ENCODE assay signal across 13 mouse cellular contexts in genomic region chr16:85041153-85041959, GRCm38 (mm10).
DNase-seq lines count a peak whose midpoint lies in the region; ATAC-seq and TF ChIP-seq lines count a peak whose summit lies in the region.
"Had no signal": no experiment of that assay in that cellular context is flagged by ENCODE, and none has a peak within 500 bp of the region (broad histone marks: within the 10 kb centered on the region; RNA-seq: fewer than 3 reads in every experiment).

No protein-coding gene starts in this region.

- peak overlapping the region; percentile 12; the same call in 1 of the 2 replicates for H3K27ac ChIP-seq in forebrain, embryonic 10.5 days
- no peak overlapping the region for H3K27ac ChIP-seq in forebrain, embryonic 16.5 days (ENCODE audit: low read length)
- no peak overlapping the region for H3K27ac ChIP-seq in intestine, postnatal 0 days (ENCODE audit: low read depth, low read length)
- no peak overlapping the region for H3K27ac ChIP-seq in intestine, embryonic 15.5 days
- H3K27ac ChIP-seq: hindbrain, postnatal 0 days; limb, embryonic 15.5 days had no signal

- no peak overlapping the region for H3K9ac ChIP-seq in forebrain, embryonic 16.5 days (replicated peaks; ENCODE audit: low read depth, low read length)
- H3K9ac ChIP-seq in intestine, postnatal 0 days (ENCODE audit: low read depth, low read length) = no peak overlapping the region
- no peak overlapping the region for H3K9ac ChIP-seq in intestine, embryonic 15.5 days
- H3K9ac ChIP-seq: limb, embryonic 15.5 days had no signal

- DNase-seq in forebrain, embryonic 10.5 days (ENCODE audit: extremely low spot score, low spot score) = no peak
- peak; percentile 42 for DNase-seq in MN1 (ENCODE audit: low spot score)
- peak; percentile 61 for DNase-seq in forelimb bud, embryonic 11.5 days (ENCODE audit: low read depth, low spot score)
- no peak for DNase-seq in testis, postnatal 10 days (ENCODE audit: low spot score)
- no peak for DNase-seq in right cerebral cortex, postnatal 10 days (ENCODE audit: low spot score in 2 of 2)
- DNase-seq: adrenal gland, postnatal 36 days; kidney, postnatal 25 days; layer of hippocampus, postnatal 36 days had no signal

- ATAC-seq in forebrain, embryonic 16.5 days = no peak
- peak; percentile 49; the same call in 1 of the 2 replicates for ATAC-seq in intestine, postnatal 0 days
- no peak for ATAC-seq in intestine, embryonic 15.5 days
- ATAC-seq: hindbrain, postnatal 0 days had no signal

- 31% methylated on average over 3 of the region's 3 CpGs for WGBS in forebrain, embryonic 10.5 days
- WGBS in forebrain, embryonic 16.5 days = 26% methylated on average over 3 of the region's 3 CpGs
- 55% methylated on average over 3 of the region's 3 CpGs for WGBS in intestine, postnatal 0 days
- 57% methylated on average over 3 of the region's 3 CpGs for WGBS in intestine, embryonic 15.5 days

- H3K4me1 ChIP-seq in forebrain, embryonic 10.5 days = peaks cover 18% of the 10 kb centered on the region
- no peaks in the 10 kb centered on the region; the same call in 1 of the 2 replicates for H3K4me1 ChIP-seq in forebrain, embryonic 16.5 days (replicated peaks; ENCODE audit: control insufficient read depth, insufficient read depth, low read length)
- H3K4me1 ChIP-seq in intestine, postnatal 0 days (replicated peaks; ENCODE audit: control insufficient read depth, insufficient read depth, low read length) = no peaks in the 10 kb centered on the region
- H3K4me1 ChIP-seq in intestine, embryonic 15.5 days (replicated peaks) = no peaks in the 10 kb centered on the region

- TF ChIP-seq CTCF in intestine, postnatal 0 days (IDR thresholded peaks at IDR 0.05; ENCODE audit: low read depth) = no peak

- H3K4me2 ChIP-seq in forebrain, embryonic 16.5 days (ENCODE audit: low read length) = no peak overlapping the region
- no peak overlapping the region for H3K4me2 ChIP-seq in intestine, postnatal 0 days (replicated peaks; ENCODE audit: low read depth)
- H3K4me2 ChIP-seq in intestine, embryonic 15.5 days (replicated peaks) = no peak overlapping the region
- H3K4me2 ChIP-seq: limb, embryonic 15.5 days had no signal

- no peaks in the 10 kb centered on the region for H3K9me3 ChIP-seq in forebrain, embryonic 10.5 days
- no peaks in the 10 kb centered on the region for H3K9me3 ChIP-seq in forebrain, embryonic 16.5 days (ENCODE audit: control insufficient read depth, low read length)
- H3K9me3 ChIP-seq in intestine, postnatal 0 days (ENCODE audit: control insufficient read depth) = no peaks in the 10 kb centered on the region
- no peaks in the 10 kb centered on the region for H3K9me3 ChIP-seq in intestine, embryonic 15.5 days
- H3K9me3 ChIP-seq: limb, embryonic 15.5 days had no signal

- H3K4me3 ChIP-seq in forebrain, embryonic 10.5 days = no peak overlapping the region
- H3K4me3 ChIP-seq in forebrain, embryonic 16.5 days (replicated peaks; ENCODE audit: low read length) = no peak overlapping the region
- no peak overlapping the region for H3K4me3 ChIP-seq in intestine, postnatal 0 days (ENCODE audit: low read depth, low read length)
- no peak overlapping the region for H3K4me3 ChIP-seq in intestine, embryonic 15.5 days (replicated peaks)
- H3K4me3 ChIP-seq: limb, embryonic 15.5 days had no signal

- no peaks in the 10 kb centered on the region for H3K27me3 ChIP-seq in forebrain, embryonic 10.5 days (ENCODE audit: poor library complexity, severe bottlenecking)
- H3K27me3 ChIP-seq in forebrain, embryonic 16.5 days (replicated peaks; ENCODE audit: control insufficient read depth, insufficient read depth, low read length) = no peaks in the 10 kb centered on the region
- H3K27me3 ChIP-seq in intestine, postnatal 0 days (replicated peaks; ENCODE audit: control insufficient read depth, insufficient read depth, low read length) = no peaks in the 10 kb centered on the region
- no peaks in the 10 kb centered on the region for H3K27me3 ChIP-seq in intestine, embryonic 15.5 days (replicated peaks)
- H3K27me3 ChIP-seq: limb, embryonic 15.5 days had no signal

- peaks cover 48% of the 10 kb centered on the region for H3K36me3 ChIP-seq in forebrain, embryonic 10.5 days (replicated peaks)
- peaks cover 6% of the 10 kb centered on the region for H3K36me3 ChIP-seq in forebrain, embryonic 16.5 days (ENCODE audit: control insufficient read depth, insufficient read depth)
- H3K36me3 ChIP-seq in intestine, postnatal 0 days (ENCODE audit: control insufficient read depth, insufficient read depth) = peaks cover 15% of the 10 kb centered on the region; the same call in 1 of the 2 replicates
- H3K36me3 ChIP-seq in intestine, embryonic 15.5 days = no peaks in the 10 kb centered on the region

Comparison
In these comparisons a context has a peak if more than half of its experiments do, and no peak if none do; other contexts are left out.
1. DNase-seq: peak in MN1 (single experiment) and forelimb bud, embryonic 11.5 days (single experiment); none in forebrain, embryonic 10.5 days (single experiment), testis, postnatal 10 days (single experiment) and right cerebral cortex, postnatal 10 days (0 of 2).